Mouse (Mus musculus): ENCODE measurements at regions not wholly inside any gene's neighbourhood (a gene's known extent, or its start where the extent isn't known, plus 50 kb on each side); places are given as distances from the start of the nearest gene placed in this dataset.
A peak's percentile ranks its signal among the peaks of the same experiment; 100 is the strongest.

- DNase-seq: no peak
Measured at GRCm38 (mm10) chr7:88185120-88185796, 92.6 kb upstream of the Ctsc start.

GRCm38 (mm10) chr7:88187555-88187954, 90.3 kb upstream of the Ctsc start:
- no peak for DNase-seq

- no peak for DNase-seq
Measured at GRCm38 (mm10) chr7:88192771-88193170, 85.1 kb upstream of the Ctsc start.

- no peak for DNase-seq
Measured at GRCm38 (mm10) chr7:88199043-88199442, 78.8 kb upstream of the Ctsc start.

DNA sequence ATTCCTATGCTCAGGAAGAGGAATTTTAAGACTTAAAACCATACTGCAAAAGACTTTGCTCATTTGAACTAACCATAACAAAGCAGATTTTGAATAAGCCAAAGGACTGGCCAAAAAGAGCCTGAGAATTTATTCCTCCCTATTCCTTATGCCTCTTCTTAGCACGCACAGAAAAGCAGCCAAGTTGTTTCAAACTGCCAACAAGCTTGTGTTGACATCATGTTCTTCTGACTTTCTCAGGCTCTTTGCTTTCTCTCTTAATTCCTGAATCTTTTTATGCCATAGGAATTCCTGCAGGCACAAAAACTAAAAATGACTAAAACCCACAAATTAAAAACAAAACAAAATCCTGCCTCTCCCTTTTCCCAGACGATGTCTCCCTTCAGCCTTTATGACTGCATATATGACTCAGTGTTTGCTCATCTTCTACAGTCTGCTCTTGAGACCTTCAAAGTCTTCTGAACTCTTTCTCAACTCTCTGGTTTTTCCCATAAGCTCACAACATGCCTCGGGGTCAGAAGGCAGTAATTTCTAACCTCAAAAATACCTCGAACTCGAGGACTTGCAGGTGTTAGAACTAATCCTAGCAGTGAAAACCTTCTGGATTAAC, 77.9 kb upstream of the Ctsc start:
- no peak for DNase-seq

DNA sequence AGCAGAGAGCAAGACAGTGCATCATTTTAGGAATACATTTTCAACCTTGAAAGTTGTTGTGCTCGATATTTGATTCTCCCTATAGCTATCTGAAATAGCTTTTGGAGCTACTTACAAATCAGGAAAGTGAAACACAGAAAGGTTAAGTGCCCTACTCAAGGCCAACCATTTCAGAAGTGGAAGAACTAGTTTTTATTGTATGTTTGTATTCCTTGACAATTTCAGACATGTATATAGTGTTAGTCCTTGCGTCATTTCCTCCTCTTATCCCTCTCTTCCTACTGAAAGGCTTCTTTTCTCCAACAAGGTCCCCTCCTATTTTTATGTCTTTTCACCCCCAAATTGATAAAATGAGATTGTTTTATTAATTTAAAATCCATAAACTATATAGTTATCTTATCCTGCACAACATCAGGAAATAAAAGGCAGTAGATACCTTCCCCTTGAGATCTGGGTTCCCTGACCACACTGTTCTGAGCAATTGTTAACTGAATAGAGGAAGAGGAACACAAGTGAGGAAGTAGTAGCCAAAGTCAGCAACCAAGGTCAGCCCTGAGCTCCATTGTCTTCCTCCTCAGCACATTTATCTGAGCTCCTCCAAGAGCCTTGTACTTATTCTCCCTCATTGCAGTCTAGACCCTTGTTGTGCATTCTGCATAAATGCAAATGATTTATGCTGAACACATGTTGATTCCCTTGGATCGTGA, 76.1 kb upstream of the Ctsc start:
- no peak for DNase-seq

- no peak for DNase-seq
Measured at GRCm38 (mm10) chr7:88206223-88206827, 71.6 kb upstream of the Ctsc start.

DNA sequence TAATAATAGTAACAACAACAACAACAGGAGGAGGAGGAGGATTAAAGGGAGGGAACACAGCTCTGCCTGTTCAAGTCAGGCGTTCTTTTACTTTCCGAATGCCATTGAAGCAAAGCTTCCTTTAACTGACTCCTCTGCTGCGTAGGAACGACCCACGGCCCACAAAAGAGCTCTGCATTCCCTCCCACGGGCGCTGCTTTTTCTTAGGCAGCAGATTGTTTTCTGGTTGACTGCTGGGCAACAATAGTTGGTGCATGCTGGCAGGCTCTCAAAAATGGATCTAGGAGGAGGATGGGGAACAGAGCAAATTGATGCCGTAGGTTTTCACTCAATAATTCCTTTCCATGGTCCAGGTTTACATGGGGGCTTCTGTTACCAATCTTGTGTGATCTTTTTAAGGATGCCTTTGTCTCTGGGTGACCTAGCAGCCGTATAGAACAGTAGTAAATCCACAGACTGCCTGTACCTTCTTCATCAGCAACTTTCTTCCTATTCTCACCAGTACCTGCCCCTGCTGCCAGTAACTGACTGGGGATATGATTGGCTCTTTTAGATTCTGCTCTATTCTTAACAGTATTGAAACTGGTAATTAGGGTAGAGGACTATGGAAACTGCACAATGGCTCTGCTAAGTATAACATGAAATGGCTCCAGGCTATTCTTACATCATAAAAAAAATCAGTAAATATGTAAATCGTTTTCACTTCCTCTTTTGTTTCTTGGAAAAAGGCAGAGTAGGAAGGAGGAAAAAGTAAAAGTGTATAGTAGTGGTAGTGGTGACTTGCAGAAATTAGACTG, 70.8 kb upstream of the Ctsc start:
- peak; percentile 68 for DNase-seq

- DNase-seq: no peak
Measured at GRCm38 (mm10) chr7:88214713-88215198, 63.1 kb upstream of the Ctsc start.

GRCm38 (mm10) chr7:88215425-88215824, 62.5 kb upstream of the Ctsc start:
- DNase-seq: no peak

GRCm38 (mm10) chr7:88222141-88222540, 55.7 kb upstream of the Ctsc start:
- no peak for DNase-seq

DNA sequence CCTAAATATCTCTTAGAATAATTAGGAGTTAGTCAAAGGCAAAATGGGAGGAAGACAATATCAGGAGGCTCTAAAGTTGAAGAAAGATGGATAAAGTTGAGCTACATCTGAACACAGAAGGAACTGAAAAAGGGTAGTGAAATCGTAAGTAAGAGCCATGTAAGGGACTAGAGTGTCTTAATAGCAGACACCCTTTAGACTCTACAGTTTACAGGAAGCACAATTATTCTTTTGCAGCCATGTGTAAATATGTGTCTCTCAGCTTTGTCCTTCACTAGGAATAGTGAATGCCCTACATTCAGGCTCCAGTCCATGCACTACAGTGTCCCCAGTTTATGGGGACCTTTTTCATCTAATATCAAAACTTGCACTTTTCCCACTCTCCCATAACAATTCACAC, 52.1 kb upstream of the Ctsc start:
- no peak for DNase-seq

Data from layer of hippocampus, adult 9-11 months (tissue).